Mouse (Mus musculus): ENCODE measurements around the gene Mrps16. TPM values are rescaled to one million over a fixed set of nuclear protein-coding genes. Genes with fewer than 3 reads are reported as not detected.

Gene Mrps16
- total RNA-seq, 2 experiments from 2014 or later = 30.8 to 33.5 TPM

- no peak for DNase-seq (ENCODE audit: extremely low spot score in 1 of 2, low spot score in 2 of 2)
- no peak for TF ChIP-seq CTCF (IDR thresholded peaks at IDR 0.05)
- H3K4me3 ChIP-seq = no peak overlapping the region
- intact Hi-C loops (cut with DNase I) = loop anchor here (5.0 kb wide), 1 partner anchor 570 kb away; the partner anchor contains the start of gene Rtraf
- no peak overlapping the region for H3K27ac ChIP-seq
These were observed 1.1 kb downstream of the Mrps16 start for GRCm38 (mm10) chr14:20392326-20392725.

DNA sequence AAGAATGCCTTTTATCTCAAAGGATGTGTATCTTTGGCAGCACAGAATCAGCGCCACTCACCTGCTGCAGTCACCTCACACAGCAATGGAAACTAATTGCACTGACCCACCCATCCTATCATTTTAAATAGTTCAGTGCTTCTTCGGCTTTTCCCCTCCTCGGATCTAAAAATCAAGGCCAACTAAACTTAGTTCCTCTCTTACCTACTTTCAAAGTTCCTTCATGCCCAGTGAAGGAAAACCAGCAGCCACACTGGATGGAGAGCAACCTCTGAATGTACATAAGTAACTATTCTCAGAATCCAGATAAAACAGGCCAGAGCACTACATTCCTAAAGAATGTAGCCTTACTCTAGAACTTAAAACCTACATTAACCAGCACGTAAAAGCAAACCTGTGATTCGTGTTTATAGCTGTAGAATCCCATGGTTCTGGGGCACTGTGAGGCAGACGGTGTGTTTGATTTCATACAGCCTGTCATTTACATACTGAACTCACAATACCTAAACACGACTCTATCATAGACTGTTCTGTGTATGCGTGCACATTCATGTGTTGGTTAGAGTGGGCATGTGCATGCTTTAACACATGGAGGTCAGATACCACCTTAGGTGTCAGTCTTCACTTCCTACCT lies 3.9 kb downstream of the Mrps16 start:
- peak overlapping the region; percentile 68 for H3K4me3 ChIP-seq
- intact Hi-C loops (cut with DNase I) = loop anchor here (5.0 kb wide), 1 partner anchor 567 kb away; the partner anchor contains the start of gene Rtraf
- H3K27ac ChIP-seq = no peak overlapping the region; the same call in 1 of the 2 replicates
- TF ChIP-seq CTCF (IDR thresholded peaks at IDR 0.05) = no peak
- no peak for DNase-seq (ENCODE audit: extremely low spot score in 1 of 2, low spot score in 2 of 2)

DNA sequence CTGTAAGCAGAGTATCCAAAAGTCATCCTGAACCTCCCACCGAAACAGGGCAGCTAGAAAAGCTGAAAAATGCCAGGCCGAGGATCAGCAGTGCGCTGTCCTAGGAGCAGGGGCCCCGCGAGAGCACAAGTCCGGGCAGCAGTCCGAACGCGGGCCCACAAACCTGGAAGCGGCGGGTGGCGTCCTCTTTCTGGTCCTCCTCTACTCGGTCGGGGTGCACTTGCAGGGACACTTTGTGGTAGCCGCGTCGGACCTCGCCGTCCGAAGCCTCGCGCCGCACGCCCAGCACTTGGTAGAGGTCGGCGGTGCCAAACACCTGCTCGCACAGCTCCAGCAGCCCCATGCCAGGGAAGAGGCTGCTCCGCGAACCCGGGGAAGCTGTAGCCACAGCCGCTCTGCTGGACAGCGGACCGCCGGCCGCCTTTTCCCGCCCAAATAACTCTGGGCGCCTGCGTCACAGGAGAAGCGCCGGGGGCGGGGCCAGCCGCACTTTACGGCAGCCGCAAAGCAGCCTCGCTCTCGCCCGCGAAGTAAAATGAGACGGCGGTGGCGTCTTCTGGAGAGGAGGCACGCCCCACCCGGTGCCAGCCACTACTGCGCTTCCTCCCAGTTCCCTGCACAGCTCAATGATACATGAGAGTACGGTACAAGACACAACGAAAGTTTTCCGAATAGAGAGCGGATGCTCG lies 4.8 kb downstream of the Mrps16 start, which contains the start of gene Dnajc9:
Gene Dnajc9, minus strand, starts transcription at position 470 of the 689 bp plus-strand sequence.
- peak; percentile 96 for DNase-seq (ENCODE audit: extremely low spot score in 1 of 2, low spot score in 2 of 2)
- no peak for TF ChIP-seq CTCF (IDR thresholded peaks at IDR 0.05)
- H3K4me3 ChIP-seq = peak within 1 kb of the TSS; percentile 68
- H3K27ac ChIP-seq = peak within 1 kb of the TSS; percentile 89
- intact Hi-C loops (cut with DNase I) = no loop called here

- intact Hi-C loops (cut with DNase I) = no loop called here
- DNase-seq (ENCODE audit: extremely low spot score in 1 of 2, low spot score in 2 of 2) = no peak
- no peak for TF ChIP-seq CTCF (IDR thresholded peaks at IDR 0.05)
These were observed 13.5 kb downstream of the Mrps16 start for GRCm38 (mm10) chr14:20379753-20380430.

GRCm38 (mm10) chr14:20379087-20379640 lies 14.3 kb downstream of the Mrps16 start:
- Histone ChIP-seq H3K27ac (no peak overlapping the region), H3K4me3 (no peak overlapping the region)
- intact Hi-C loops (cut with DNase I) = no loop called here
- TF ChIP-seq CTCF (IDR thresholded peaks at IDR 0.05) = no peak
- no peak for DNase-seq (ENCODE audit: extremely low spot score in 1 of 2, low spot score in 2 of 2)

More at GRCm38 (mm10) chr14:20379753-20380430, 13.5 kb downstream of the Mrps16 start:
- H3K4me3 ChIP-seq = no peak overlapping the region
- no peak overlapping the region for H3K27ac ChIP-seq

GRCm38 (mm10) chr14:20378313-20379061 lies 14.9 kb downstream of the Mrps16 start:
- intact Hi-C loops (cut with DNase I) = no loop called here
- DNase-seq (ENCODE audit: extremely low spot score in 1 of 2, low spot score in 2 of 2) = no peak
- Histone ChIP-seq H3K4me3 (no peak overlapping the region), H3K27ac (no peak overlapping the region)
- TF ChIP-seq CTCF (IDR thresholded peaks at IDR 0.05) = peak; percentile 50

GRCm38 (mm10) chr14:20377112-20377521 lies 16.3 kb downstream of the Mrps16 start:
- no peak overlapping the region for H3K4me3 ChIP-seq
- TF ChIP-seq CTCF (IDR thresholded peaks at IDR 0.05) = no peak
- DNase-seq (ENCODE audit: extremely low spot score in 1 of 2, low spot score in 2 of 2) = no peak
- intact Hi-C loops (cut with DNase I) = no loop called here
- no peak overlapping the region for H3K27ac ChIP-seq

DNA sequence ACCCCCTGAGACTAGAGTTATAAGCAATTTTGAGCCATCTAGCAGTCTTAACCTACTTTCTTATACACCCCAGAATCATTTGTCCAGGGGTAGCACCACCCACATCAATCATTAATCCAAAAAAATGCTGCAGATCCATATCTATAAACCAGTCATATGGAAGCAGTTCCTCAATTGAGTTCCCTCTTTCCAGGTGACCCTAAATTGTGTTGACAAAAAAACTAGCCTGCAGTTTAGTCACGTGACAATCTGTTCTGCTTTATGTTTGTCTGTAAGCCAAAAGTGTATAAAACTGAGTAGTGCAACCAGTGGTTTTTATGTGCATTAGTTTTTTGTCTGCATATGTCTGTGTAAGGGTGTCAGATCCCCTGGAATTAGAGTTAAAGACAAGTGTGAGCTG lies 21.6 kb downstream of the Mrps16 start:
- Histone ChIP-seq H3K27ac (no peak overlapping the region), H3K4me3 (no peak overlapping the region)
- no peak for DNase-seq (ENCODE audit: extremely low spot score in 1 of 2, low spot score in 2 of 2)
- intact Hi-C loops (cut with DNase I) = no loop called here
- no peak for TF ChIP-seq CTCF (IDR thresholded peaks at IDR 0.05)

- DNase-seq (ENCODE audit: extremely low spot score in 1 of 2, low spot score in 2 of 2) = no peak
- no peak overlapping the region for H3K27ac ChIP-seq
- intact Hi-C loops (cut with DNase I) = no loop called here
- H3K4me3 ChIP-seq = no peak overlapping the region
- no peak for TF ChIP-seq CTCF (IDR thresholded peaks at IDR 0.05)
These were observed 22.6 kb downstream of the Mrps16 start for GRCm38 (mm10) chr14:20370798-20371197.

DNA sequence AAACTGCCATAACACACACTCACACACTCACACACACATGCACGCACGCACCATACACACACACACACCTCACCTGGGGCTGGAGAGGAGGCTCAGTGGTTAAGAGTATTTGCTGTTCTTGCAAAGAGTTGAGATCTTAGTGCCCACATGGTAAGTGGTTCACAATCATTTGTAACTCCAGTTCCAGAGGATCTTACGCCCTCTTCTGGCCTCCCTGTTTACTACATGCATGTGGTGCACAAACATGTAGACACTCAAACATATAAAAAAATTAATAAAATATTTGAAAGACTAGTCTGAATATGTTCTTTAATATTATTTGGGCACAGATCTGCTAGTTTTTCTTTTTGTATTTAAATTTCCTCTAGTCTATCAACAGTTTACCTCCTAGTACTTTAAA lies 25.2 kb downstream of the Mrps16 start:
- no peak overlapping the region for H3K27ac ChIP-seq
- no peak; the same call in 1 of the 2 replicates for TF ChIP-seq CTCF (IDR thresholded peaks at IDR 0.05)
- no peak overlapping the region for H3K4me3 ChIP-seq
- DNase-seq (ENCODE audit: extremely low spot score in 1 of 2, low spot score in 2 of 2) = no peak
- intact Hi-C loops (cut with DNase I) = no loop called here

- Histone ChIP-seq H3K4me3 (no peak overlapping the region), H3K27ac (no peak overlapping the region)
- TF ChIP-seq CTCF (IDR thresholded peaks at IDR 0.05) = no peak
- intact Hi-C loops (cut with DNase I) = no loop called here
- DNase-seq (ENCODE audit: extremely low spot score in 1 of 2, low spot score in 2 of 2) = no peak
These were observed 30.2 kb downstream of the Mrps16 start for GRCm38 (mm10) chr14:20363230-20363629.
